Mouse (Mus musculus): ENCODE results near the gene Sertm1. TPM values are rescaled to one million over a fixed set of nuclear protein-coding genes. Genes with fewer than 3 reads are reported as not detected.

Sertm1 gene
- not detected for polyA plus RNA-seq (2014; fragmentation: Illumina TruSeq; extraction: RNeasy Lipid Tissue Mini Kit (QIAGEN cat#74804); ENCODE audit: low read depth, low replicate concordance)

GRCm38 (mm10) chr3:54915643-54916071 lies at the start of gene Sertm1:
Gene Sertm1, minus strand, starts transcription at chr3:54915887.

Other genes with a start within 250 kb of the Sertm1 start
- gene Supt20, start 223.1 kb downstream of the Sertm1 start, polyA plus RNA-seq (2014; fragmentation: Illumina TruSeq; extraction: RNeasy Lipid Tissue Mini Kit (QIAGEN cat#74804); ENCODE audit: low read depth, low replicate concordance): 1,030 TPM
- gene Gm21958, start 201.5 kb downstream of the Sertm1 start, polyA plus RNA-seq (2014; fragmentation: Illumina TruSeq; extraction: RNeasy Lipid Tissue Mini Kit (QIAGEN cat#74804); ENCODE audit: low read depth, low replicate concordance): not detected
- gene Exosc8, start 180.5 kb downstream of the Sertm1 start, polyA plus RNA-seq (2014; fragmentation: Illumina TruSeq; extraction: RNeasy Lipid Tissue Mini Kit (QIAGEN cat#74804); ENCODE audit: low read depth, low replicate concordance): 14.4 TPM
- gene Alg5, start 180.3 kb downstream of the Sertm1 start, polyA plus RNA-seq (2014; fragmentation: Illumina TruSeq; extraction: RNeasy Lipid Tissue Mini Kit (QIAGEN cat#74804); ENCODE audit: low read depth, low replicate concordance): 10.5 TPM
- gene Smad9, start 160.3 kb downstream of the Sertm1 start, polyA plus RNA-seq (2014; fragmentation: Illumina TruSeq; extraction: RNeasy Lipid Tissue Mini Kit (QIAGEN cat#74804); ENCODE audit: low read depth, low replicate concordance): 0.98 TPM
- gene Rfxap, start 108.1 kb downstream of the Sertm1 start, polyA plus RNA-seq (2014; fragmentation: Illumina TruSeq; extraction: RNeasy Lipid Tissue Mini Kit (QIAGEN cat#74804); ENCODE audit: low read depth, low replicate concordance): 14.8 TPM
- gene Ccna1, start 139.6 kb upstream of the Sertm1 start, polyA plus RNA-seq (2014; fragmentation: Illumina TruSeq; extraction: RNeasy Lipid Tissue Mini Kit (QIAGEN cat#74804); ENCODE audit: low read depth, low replicate concordance): 98.5 TPM
- gene Spg20, start 196.2 kb upstream of the Sertm1 start, polyA plus RNA-seq (2014; fragmentation: Illumina TruSeq; extraction: RNeasy Lipid Tissue Mini Kit (QIAGEN cat#74804); ENCODE audit: low read depth, low replicate concordance): 23.9 TPM
- 348 TPM for gene Ccdc169, start 221.5 kb upstream of the Sertm1 start, polyA plus RNA-seq (2014; fragmentation: Illumina TruSeq; extraction: RNeasy Lipid Tissue Mini Kit (QIAGEN cat#74804); ENCODE audit: low read depth, low replicate concordance)

All from testis, adult 10 weeks (tissue).